Mouse (Mus musculus): ENCODE measurements at regions not wholly inside any gene's neighbourhood (a gene's known extent, or its start where the extent isn't known, plus 50 kb on each side); places are given as distances from the start of the nearest gene placed in this dataset.

GRCm38 (mm10) chr15:57545141-57545540, 67.7 kb upstream of the Slc22a22 start:
- no peak for DNase-seq (ENCODE audit: extremely low spot score in 1 of 2, low spot score in 1 of 2)

GRCm38 (mm10) chr15:57543985-57544384, 66.6 kb upstream of the Slc22a22 start:
- DNase-seq (ENCODE audit: extremely low spot score in 1 of 2, low spot score in 1 of 2), result peak in 1 of 2 experiments; percentile 57

DNA sequence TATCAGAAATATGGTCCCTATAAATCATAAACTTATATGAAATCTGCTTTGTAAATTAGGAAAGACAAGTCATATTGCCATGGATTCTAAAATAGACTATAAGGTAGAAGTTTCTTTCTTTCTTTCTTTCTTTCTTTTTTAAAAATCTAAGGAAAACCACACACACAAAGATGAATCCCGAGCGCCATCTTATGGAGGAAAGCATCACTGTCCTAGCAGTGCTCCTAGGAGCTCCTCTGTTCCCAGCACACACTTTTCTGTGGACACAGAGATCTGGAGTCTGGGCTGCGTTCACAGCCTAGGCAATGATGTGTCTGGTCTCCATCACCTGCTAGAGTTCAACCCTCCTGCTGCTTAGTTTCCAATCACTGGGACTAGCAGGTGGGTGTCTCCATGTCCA, 65.2 kb upstream of the Slc22a22 start:
- DNase-seq (ENCODE audit: extremely low spot score in 1 of 2, low spot score in 1 of 2), result peak in 1 of 2 experiments; percentile 48

GRCm38 (mm10) chr15:57535514-57535913, 58.1 kb upstream of the Slc22a22 start:
- DNase-seq (ENCODE audit: extremely low spot score in 1 of 2, low spot score in 1 of 2), result no peak

Data from frontal cortex, adult 2 months (tissue).